Mouse (Mus musculus) kidney, postnatal 36 days (tissue): Measurements from ENCODE around the gene Gsg1.

Experiments
- DNase-seq, 2 experiments: peaks; one replicate each; pipeline ENCODE4 v3.0.0; 2021 to 2022; ENCODE audit warnings: mixed read lengths in 2 of 2

Gsg1 gene

DNA sequence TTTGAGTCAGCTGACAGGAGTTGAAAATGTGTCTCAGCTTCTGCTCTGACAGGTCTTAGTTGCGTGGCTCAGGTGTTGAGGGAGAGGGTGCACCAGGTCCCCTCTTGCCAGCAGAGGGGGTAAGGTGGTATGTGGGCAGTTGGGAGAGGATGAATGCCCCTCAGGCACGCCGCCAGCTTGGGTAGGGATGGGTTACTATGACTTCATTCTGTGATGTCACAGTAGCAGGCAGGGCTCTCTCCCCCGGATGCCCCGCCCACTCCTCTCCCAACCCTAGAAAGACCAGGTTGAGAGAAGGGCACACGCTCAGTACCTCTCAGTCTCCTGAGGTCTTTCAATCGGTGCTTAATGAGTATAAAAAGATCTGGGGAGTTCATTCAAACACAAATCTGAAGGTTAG, at the start of gene Gsg1:
TSS of gene Gsg1 (minus strand) at position 199 of the 400 bp plus-strand sequence.
- DNase-seq: no peak

DNA sequence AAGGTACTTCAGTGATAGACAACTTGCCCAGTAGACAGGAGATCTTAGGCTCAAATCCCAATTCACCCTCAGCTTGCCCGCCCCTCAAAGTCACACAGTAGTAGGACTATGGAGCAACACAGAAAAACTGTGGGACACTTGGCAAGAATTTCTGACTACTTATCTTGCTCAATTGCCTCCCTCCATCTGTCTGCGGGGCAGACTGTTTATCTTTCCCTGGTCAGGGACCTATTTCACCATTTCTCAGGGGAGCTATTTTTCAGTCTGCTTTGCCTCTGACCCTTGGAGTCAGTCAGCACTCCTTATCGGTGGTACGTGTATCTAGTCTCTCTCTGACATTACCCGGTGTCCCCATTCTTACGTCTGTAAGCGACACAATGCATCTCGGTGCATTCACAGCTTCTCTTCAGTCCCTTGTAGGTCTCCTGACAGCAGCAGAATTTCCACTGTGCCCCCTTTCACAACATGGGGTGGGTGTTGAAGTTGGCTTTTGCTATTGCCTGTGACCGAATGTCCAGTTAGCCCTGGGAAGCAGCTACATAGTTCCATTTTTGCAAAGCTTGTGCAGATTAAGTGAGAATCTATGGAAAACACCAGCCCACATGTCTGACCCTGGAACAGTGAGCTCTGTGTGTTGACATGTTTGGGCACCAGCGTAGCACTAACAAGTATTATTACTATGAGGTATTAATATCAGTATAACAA, 48.4 kb upstream of the Gsg1 start:
- no peak for DNase-seq

DNA sequence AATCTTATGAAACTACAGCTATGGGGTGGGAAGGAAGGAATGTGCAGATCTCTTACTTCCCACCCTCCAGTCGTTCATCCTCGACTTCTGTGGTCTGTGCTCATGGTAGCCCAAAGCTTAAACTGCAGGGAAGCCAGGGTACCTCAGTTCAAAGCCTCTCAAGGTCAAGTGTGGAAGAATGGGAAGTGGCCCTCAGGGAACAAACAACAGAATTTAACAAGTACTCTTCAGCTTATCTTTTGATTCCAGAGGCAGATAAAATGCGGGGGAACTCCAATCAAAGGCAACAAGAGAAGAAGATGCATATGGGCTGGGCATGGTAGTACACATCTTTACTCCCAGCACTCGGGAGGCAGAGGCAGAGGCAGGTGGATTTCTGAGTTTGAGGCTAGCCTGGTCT, 46.3 kb upstream of the Gsg1 start:
- DNase-seq: no peak

DNA sequence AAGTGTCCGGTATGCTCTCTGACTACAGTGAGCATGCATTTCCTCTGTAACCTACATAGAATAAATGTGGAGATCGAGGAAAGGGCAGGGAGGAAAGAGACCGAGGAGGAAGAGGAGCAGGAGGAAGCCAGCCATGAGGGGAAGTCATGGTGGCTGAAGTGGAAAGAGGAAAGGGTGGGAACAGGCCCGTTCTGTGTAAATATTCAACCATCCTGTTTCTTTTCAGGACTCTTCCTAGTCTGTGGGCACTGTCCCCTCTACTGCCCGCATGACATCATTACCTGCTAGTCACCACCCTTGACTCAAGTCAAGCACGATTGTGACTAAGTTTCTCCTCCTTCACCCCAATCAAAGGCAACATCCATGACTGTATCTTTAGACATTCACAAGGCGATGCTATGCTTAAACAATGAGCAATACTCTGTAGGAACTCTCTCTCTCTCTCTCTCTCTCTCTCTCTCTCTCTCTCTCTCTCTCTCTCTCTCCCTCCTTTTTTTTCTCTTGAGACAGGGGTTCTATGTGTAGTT, 44.9 kb upstream of the Gsg1 start:
- DNase-seq: no peak

DNA sequence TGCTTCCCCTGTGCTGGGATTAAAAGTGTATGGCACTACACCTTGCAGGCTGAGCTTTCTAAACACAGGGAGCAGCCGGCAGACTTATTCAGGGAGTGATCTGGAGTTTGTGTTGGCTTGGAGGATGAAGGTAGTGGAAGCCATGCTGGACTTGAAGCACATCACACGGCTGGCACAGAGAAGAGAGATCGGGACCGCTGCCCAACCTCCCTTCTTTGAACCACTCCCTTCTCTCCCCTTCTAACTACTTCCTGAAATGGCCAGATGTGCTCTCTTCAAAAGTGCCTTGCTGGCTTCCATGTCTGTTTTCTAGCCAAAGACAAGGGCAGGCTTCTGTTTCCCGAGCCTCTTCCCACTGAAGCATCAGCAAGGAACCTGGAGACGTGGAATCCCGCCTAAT, 43.4 kb upstream of the Gsg1 start:
- no peak for DNase-seq

DNA sequence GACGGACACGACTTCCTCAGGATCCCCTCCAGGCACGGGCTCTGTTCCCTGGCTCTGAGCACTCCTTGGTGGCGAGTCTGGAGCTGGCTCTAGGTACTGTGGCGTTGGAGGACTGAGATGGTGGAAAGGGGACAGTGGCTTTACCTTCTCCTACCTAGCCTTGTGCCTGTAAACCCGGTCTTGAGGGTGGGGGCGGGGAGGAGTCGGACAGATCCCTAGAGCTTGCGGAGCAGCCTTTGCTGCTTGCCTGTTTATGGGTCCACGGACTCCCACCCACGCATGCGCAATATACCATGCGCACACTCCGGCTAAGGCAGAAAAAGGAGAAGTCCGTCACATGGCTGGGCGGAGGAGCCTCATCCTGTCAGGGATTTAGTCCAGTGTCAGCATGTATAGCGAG, 42.1 kb upstream of the Gsg1 start:
- DNase-seq: peak; percentile 19 to 32

DNA sequence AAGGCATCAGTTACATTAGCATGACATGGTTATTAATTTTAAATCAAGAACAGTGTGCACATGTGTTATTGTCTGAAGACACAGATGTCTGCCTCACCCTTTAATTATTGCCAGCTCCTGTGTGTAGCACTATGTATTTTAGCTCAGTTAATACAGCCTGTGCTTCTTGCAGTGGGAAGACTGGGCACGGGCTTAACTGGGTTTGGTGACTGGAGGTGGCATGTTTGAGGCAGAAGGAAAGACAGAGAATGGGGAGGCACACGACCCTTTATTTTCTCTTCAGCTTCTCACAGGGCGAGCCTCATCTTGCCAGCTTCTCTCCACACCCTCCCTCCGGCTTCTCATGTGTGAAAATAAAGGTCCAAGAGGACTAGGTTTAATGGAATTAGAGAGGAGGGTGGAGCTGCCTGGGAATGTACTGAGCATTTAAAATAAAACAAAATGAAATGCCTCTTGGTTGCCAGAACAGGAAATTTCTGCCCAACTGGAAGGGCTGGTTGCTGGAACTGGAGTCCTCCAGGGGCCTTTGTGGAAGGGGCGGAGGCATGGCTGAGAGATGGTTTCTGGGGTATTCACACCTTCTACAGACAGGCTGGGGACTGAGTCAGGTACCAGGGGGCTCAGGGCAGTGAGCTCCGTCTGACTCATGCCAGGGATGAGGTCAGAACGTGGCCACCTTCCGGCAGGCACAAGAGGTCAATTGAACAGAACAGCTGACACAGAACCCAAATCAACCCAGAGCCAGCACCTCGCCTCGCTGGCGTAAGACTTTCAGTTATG, 41.1 kb upstream of the Gsg1 start:
- peak; percentile 23 to 33 for DNase-seq

DNA sequence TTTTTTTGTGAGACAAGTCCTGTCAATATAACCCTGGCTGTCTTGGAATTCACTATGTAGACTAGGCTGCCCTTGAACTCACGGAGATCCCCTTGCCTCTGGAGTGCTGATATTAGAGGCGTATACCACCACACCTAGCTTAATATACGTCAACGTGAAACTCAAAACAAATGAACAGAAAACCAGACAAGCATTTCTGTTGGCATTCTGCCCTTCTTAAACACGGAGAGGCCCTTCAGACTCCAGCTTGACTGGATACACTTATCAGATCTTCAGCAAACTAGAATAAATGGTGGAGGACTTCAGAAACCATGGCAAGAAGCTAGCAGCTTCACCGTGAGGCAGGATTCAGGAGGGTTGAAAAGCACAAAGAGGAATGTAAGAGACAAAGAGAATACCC, 40.0 kb upstream of the Gsg1 start:
- no peak for DNase-seq

DNA sequence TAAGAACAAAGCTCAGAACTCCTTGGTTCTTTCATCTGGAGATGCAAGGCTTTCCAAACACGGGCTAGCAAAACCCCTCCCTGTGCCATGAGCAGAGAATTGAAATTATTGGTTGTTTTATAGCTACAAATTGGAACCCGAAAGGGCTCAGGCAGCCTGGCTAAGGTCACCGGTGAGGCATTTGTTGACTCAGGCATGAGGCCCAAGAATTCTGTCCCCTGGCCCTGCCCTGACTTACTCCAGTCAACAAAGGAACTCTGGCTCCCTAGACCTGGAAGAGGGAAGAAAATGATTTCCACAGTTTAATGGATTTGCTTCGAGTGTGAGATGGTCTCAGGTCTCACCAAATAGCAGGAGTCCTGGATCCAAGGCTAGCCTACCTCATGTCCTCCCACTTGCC, 38.2 kb upstream of the Gsg1 start:
- peak in 1 of 2 experiments; percentile 25 for DNase-seq

DNA sequence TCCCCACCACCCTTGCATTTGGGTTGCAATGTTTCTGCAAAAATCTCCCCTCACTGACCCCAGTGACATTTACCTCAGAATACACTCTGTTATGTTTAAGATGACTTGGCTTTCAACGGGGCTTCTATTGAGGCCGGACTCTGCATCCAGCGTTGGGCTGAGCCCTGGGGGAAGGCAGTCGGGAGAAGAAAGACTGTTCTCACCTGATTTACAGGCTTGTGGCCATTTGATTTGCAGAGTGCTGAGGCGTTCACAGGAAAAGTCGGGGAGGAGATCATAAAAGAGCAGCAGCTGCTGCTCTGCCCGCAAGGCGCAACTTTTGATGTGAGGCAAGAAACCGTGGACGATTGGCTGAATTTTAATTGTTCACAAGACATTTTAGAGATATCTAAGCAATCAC, 25.7 kb upstream of the Gsg1 start:
- DNase-seq: no peak

DNA sequence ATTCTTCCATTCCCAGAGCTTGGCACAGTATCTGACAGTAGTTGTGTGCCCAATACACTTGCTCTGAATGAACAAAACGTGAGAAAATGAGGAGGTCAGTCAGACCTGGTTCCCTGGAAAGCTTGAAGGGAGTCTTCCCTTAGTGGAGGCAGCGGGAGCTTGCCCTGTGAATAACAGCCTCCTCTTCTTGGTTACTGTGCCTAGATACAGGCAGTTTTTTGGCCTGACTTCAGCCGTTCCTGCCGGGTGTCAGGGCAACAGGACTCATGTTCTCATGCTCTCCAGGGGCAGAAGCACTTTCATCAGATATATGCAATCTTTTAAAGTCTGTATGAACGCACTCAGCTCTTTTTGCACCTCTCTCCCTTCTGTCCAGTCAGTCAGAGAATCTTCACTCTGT, 25.1 kb upstream of the Gsg1 start:
- DNase-seq: no peak

DNA sequence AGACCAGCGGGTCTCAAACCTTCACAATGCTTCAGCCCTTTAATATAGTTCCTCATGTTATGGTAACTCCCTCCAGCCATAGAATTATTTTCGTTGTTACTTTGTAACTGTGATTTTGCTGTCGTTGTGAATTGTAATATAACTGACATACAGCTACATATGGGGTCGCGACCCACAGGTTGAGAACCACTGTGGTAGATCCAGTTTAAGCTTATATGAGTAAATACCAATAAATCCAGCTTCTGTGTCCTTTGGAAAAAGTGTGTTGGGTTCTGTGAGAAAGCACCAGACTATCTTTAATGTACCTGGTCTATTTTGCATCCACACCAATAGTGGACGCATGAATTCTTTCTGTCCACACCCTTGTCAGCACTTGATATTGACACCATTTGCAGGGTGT, 24.2 kb upstream of the Gsg1 start:
- DNase-seq: no peak

DNA sequence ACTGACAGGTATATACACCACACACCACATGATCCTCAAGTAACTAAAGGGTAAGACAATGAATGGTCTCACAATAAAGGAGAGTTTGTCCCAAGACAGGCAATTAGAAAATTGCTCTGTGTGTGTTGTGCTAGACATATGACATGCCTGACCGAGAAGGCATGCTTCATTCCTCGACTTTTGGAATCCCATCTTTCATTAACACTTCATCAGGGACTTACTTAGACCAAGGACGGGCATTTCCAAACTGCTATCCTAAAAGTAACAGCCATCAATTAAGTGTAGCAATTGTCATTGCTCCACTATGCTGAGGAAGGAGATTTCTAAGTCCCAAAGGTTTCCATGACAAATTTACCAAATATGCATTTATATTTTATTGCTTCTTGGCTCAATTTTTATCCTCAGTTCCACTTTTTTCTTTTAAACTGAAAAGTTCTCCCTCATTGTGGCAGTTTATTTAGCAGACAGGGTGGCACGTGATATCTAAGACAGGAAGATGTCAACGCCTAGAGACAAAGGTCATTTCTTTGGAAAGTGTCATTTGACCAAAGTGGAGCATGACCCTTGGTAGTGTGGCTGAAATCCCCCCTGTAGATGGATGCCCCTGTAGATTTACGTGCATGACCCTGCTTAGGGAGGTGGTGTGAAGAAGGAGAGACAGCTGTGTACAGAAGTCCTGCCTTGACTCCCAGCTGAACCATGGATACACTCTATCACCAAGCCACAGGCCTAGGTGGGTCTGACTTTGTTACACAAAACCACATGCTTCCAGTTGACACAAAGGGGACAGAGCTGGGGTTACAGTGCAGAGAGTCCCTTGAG, 22.5 kb upstream of the Gsg1 start:
- no peak for DNase-seq

DNA sequence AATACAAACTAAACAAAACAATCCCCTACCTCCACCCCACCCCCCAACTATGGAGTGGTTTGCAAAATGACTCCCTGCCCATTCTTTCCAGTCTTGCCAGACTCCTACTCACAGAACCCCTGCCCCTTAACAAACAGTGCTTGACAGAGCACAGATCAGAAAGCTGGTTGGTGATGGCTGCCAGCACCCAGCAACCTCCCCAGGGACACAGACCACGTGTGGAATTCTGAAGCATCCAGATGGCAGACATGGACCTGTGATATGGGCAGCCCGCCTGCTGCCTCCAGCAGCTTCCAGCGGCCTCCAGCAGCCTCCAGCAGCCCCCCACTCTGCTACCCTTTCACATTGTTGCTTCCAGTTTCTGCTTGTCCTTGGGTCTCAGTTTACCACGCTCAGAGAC, 21.1 kb upstream of the Gsg1 start:
- DNase-seq: no peak

DNA sequence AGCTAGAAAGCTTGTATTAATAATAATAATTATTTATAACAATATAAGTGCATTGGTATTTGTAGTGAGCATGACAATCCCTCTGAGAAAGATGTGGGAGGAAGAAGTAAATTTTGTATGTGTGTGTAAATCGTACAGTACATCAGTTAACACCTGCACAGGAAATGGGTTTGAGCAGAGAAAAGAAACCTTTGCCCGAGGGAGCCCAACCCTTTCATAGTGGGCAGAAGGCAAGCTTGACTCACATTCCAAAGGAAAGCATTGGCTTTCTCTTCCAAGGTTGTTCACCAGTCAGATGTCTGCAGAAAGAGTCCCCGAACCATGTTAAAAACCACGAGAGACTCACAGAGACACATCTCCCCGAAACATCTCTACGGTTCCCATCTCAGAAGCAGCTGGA, 18.9 kb upstream of the Gsg1 start:
- DNase-seq: no peak

DNA sequence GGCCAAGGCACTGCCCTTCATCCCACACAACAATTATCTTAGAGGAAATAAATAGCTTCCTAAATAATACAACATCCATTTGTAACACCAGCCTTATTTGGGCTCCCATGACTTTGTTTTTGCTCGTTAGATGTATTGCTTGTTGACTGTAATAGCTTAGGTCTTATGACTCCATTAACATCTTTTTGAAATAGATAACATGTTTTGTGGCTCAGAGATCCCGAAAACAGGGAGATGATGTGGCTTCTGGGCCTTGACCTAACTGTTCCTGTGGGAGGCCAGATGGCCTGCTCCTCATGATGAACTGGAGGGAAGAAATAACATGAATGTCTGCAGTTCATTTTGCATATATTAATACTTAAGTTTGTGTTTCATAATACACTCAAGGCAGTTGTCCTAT, 17.6 kb upstream of the Gsg1 start:
- no peak for DNase-seq

DNA sequence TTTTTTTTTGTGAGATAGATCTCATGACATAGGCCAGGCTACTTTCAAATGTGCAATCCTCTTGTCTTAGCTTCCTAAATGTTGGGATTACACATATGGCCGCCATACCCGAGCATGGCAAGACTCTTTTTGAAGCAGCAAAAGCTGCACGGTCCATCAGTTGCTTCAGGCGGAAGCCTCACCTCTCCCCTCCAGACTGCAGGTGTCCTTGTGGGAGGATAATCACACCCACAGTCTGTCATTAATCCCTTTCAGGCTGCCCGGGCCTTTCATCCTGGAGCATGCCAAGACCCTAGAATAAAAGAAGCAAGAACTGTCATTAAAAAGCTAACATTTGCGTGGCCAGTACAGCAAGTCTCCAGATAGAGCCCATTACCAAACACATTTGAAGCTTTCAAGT, 15.5 kb upstream of the Gsg1 start:
- no peak for DNase-seq

DNA sequence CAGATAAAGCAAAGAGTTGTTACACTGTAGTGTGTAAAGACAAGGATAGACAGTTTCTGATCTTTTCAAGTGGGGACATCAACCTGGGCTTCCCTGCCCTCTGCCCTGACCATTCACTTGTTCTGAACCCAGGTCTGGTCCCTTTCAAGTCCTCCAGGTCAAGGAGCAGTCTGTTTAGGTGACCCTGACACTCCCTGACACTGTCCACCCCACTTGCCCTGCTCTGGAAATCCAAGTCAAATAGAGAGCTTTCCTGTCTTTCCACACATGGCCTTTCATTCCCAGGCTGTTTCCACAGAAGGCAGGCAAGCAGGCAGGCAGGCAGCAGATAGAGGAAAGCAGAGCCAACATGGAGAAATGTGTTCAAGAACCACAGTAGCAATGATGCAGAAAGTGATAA, 14.2 kb upstream of the Gsg1 start:
- no peak for DNase-seq

DNA sequence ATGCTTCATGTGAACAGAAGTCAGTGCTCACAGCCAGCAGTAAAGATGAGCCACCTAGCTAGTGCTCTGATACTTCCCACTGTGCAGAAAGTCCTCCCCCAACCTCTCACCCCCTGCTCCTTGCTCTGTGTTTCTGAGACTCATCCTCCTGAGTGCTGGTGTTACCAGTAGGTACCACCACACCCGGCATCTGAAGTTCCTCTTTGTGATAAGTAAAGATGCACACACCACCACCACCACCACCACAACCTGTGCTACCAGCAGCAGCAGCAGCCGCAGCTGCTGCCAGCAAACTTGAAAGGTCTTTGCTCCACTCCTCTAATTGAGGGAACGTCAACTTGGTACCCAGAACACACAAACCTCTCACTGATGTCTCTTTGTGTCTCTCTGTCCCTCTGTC, 13.1 kb upstream of the Gsg1 start:
- DNase-seq: no peak

DNA sequence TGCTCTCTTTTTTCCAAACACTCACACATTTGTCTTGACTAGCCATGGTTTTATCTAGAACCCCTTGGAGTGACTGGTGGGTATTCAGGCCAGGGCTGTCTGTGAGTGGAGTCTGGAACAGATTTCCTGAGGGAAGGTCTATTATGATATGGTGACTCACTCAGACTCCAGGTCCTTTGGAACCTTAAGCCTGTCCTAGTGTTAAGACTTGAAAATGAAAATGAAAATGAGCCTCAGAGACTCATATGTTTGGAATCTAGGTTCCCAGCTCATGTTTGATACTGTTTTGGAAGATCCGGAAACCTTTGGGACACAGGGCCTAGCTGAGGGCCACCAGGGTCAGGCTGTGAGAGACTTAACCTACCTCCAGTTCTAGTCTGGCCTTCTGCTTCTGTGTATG, 11.9 kb upstream of the Gsg1 start:
- no peak for DNase-seq

DNA sequence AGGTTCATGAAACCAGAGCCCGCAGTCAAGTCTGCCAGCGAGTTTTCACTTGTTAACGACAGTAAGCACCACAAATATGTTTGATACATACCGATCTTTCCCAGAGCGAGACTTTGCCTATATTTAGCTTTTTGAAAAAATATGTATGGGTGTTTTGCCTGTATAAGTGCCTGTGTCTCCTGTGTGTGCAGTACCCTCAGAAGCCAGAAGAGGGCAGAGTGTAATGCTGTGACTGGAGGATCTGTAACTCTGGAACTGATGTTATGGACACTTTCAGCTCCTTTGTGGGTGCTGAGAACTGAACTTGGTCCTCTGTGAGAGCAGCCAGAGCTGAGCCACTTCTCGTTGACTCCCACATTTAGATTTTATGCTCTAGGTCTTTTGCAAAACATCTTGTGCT, 10.0 kb upstream of the Gsg1 start:
- DNase-seq: no peak

DNA sequence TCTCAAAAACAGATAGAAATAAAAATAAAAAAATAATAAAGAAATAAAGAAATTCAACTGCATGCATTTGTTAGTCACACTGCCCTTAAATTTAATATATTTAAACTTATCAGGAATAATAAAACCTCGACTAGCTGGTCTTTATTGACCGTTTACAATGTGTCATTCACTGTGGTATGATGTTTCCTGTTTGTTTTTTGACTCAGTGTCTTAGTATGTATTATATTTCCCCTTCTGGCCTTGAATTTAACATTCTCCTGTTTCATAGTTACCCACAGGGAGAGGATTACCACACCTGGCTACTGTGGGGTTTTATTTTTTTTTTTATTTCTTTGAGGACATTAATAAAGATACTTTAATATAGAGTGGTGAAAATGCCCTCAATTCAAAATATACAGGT, 8.4 kb upstream of the Gsg1 start:
- no peak for DNase-seq

DNA sequence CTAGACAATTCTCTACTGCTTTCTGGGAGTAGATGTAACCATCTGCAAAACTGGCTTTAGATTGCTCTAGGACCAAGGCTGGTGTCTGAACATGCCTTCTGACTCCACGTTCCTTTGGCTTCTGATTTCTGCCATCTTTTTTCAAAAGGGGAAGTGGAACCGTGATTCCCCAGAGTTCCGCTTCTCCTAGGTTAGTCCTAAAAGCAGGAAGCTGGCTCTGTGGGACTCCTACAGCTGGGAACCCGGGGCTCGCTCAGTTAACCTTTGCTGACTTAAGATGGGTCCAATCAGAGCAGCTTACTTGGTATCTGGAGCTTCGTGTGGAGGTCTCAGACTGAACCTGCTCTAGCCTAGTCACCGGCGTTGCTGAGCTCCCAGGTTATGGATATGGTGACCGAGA, 7.0 kb upstream of the Gsg1 start:
- no peak for DNase-seq

DNA sequence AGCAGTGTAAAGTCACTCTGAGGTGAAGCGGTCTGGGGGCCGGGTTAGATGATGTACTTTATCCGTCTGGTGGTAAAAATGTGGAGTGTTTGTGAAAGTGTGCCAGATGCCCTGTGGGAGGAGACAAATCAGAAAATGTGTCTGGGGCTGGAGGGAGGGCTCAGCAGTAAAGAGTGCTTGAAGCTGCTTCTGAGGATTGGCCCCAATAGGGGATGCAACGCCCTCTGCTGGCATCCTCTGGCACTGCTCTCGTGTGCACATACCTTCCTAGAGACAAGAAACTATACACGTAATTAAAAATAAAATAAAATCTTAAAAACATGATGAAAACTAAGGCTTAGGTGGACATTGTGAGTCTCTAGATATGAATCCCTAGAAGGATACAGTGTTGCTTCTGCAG, 6.3 kb upstream of the Gsg1 start:
- DNase-seq: no peak
